Mouse (Mus musculus) liver, adult 2 months (tissue): Measurements from ENCODE around the gene 3110009E18Rik. TPM values are rescaled to one million over a fixed set of nuclear protein-coding genes. Genes with fewer than 3 reads are reported as not detected.
A peak's percentile ranks its signal among the peaks of the same experiment; 100 is the strongest.

Source experiments
- DNase-seq: peaks from one replicate; pipeline ENCODE4 v3.0.0-alpha.2; 2011; ENCODE audit warnings: low read depth, low spot score; ENCODE audit errors: extremely low read depth
- H3K27ac ChIP-seq: fragments of 200-500 bp; replicated peaks from 2 replicates; pipeline ENCODE4 v1.5.1; 2012; ENCODE audit warnings: low read depth, mild to moderate bottlenecking, control low read depth, inconsistent platforms, low read length; ENCODE audit not compliant: insufficient read depth
- H3K27me3 ChIP-seq: fragments of 200-500 bp; 2 replicates; pipeline ENCODE4 v1.6.1; 2012; ENCODE audit warnings: mild to moderate bottlenecking, moderate library complexity, low read length, inconsistent platforms; ENCODE audit not compliant: control insufficient read depth, insufficient read depth
- H3K36me3 ChIP-seq: fragments of 200-500 bp; 2 replicates; pipeline ENCODE4 v1.6.1; 2012; ENCODE audit warnings: low read length, inconsistent platforms; ENCODE audit not compliant: control insufficient read depth, insufficient read depth
- H3K4me1 ChIP-seq: fragments of 200-500 bp; 2 replicates; pipeline ENCODE4 v1.6.1; 2011; ENCODE audit warnings: low read length; ENCODE audit not compliant: control insufficient read depth, insufficient read depth
- H3K4me3 ChIP-seq: fragments of 200-500 bp; 2 replicates; pipeline ENCODE4 v1.5.1; 2011; ENCODE audit warnings: low read depth, mild to moderate bottlenecking, control low read depth, low read length, moderate library complexity; ENCODE audit not compliant: insufficient read depth
- H3K79me2 ChIP-seq: fragments of 200-500 bp; 2 replicates; pipeline ENCODE4 v1.6.1; 2012; ENCODE audit warnings: inconsistent platforms, mild to moderate bottlenecking, low read length, moderate library complexity; ENCODE audit not compliant: control insufficient read depth, insufficient read depth
- H3K9ac ChIP-seq: fragments of 200-500 bp; 2 replicates; pipeline ENCODE4 v1.6.1; 2012; ENCODE audit warnings: low read depth, mild to moderate bottlenecking, control low read depth, inconsistent platforms, low read length
- CTCF ChIP-seq: fragments of 200-500 bp; IDR thresholded peaks from 2 replicates; pipeline ENCODE4 v1.5.1; 2011; ENCODE audit warnings: low read depth, low read length, control low read depth
- POLR2A ChIP-seq: fragments of 200-500 bp; IDR thresholded peaks from 2 replicates; pipeline ENCODE4 v1.6.1; 2011; ENCODE audit warnings: low read length, control low read depth; ENCODE audit not compliant: insufficient read depth; ENCODE audit errors: extremely low read depth
- WGBS: fragments of 180-500 bp; shearing (Covaris S2); methylation state at CpG from one replicate; pipeline ENCODE4 v1.1.7; 2018; 5-methylcytosine and 5-hydroxymethylcytosine counted together
- polyA plus RNA-seq: library from polyadenylated mRNA; depleted of rRNA; stranded (reverse); fragments of >200 nt; gene quantifications from 2 replicates; pipeline ENCODE4 v1.2.3, GENCODE M21; 2012
- total RNA-seq: library from RNA; depleted of rRNA; stranded (reverse); fragments of >200 nt; gene quantifications from 2 replicates; pipeline ENCODE4 v1.2.3, GENCODE M21; 2014

Gene 3110009E18Rik
- total and polyA plus RNA-seq, 2 experiments, result 0.61 to 1.4 TPM

- Histone ChIP-seq H3K79me2 (no peaks in the 10 kb centered on the region), H3K4me1 (no peaks in the 10 kb centered on the region), H3K27me3 (no peaks in the 10 kb centered on the region), H3K27ac (no peak overlapping the region), H3K9ac (no peak overlapping the region), H3K36me3 (no peaks in the 10 kb centered on the region), H3K4me3 (no peak overlapping the region)
- WGBS, result 46% methylated on average over 5 of the region's 5 CpGs
- no peak for TF ChIP-seq POLR2A
- TF ChIP-seq CTCF, result no peak
- peak; percentile 56 for DNase-seq
Observed at GRCm38 (mm10) chr1:120142551-120142950, 21.6 kb downstream of the 3110009E18Rik start.

DNA sequence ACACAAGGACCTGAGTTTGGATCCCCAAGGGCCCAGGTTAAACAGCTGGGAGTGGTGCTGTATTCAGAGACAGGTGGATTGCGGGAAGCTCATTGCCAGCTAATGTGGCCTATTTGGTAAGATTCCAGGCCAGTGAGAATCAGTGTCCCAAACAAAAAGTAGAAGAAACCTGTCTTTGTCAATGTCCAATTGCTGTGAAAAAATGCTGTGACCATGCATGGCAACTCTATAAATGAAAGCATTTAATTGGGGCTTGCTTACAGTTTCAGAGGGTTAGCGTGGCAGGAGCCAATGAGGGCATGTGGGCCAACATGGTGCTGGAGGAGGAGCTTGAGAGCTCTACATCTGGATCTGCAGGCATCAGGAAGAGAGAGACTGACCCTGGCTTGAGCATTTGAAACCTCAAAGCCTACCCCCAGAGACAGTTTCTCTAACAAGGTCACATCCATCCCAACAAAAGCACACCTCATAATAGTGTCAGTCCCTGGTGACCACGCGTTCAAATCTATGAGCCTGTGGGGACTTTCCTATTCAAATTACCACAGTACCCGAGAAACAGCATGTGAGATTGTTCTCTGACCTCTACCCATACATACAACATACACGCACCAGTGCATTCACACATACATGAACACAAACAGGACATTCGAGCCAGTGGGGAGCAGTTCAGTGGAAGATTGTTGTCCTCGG is 24.7 kb downstream of the 3110009E18Rik start:
- WGBS, result 88% methylated on average over 8 of the region's 8 CpGs
- TF ChIP-seq CTCF (no peak), POLR2A (no peak)
- no peak for DNase-seq

GRCm38 (mm10) chr1:120146994-120147393 is 26.0 kb downstream of the 3110009E18Rik start:
- peak; percentile 60 for DNase-seq
- no peak for TF ChIP-seq POLR2A
- no peak for TF ChIP-seq CTCF
- Histone ChIP-seq H3K27ac (no peak overlapping the region), H3K4me3 (no peak overlapping the region), H3K79me2 (no peaks in the 10 kb centered on the region), H3K27me3 (no peaks in the 10 kb centered on the region), H3K9ac (no peak overlapping the region), H3K36me3 (no peaks in the 10 kb centered on the region), H3K4me1 (no peaks in the 10 kb centered on the region)

More for the DNA sequence above, 24.7 kb downstream of the 3110009E18Rik start:
- Histone ChIP-seq H3K36me3 (no peaks in the 10 kb centered on the region), H3K9ac (no peak overlapping the region), H3K79me2 (no peaks in the 10 kb centered on the region), H3K4me3 (no peak overlapping the region), H3K27ac (no peak overlapping the region), H3K27me3 (no peaks in the 10 kb centered on the region), H3K4me1 (no peaks in the 10 kb centered on the region)

DNA sequence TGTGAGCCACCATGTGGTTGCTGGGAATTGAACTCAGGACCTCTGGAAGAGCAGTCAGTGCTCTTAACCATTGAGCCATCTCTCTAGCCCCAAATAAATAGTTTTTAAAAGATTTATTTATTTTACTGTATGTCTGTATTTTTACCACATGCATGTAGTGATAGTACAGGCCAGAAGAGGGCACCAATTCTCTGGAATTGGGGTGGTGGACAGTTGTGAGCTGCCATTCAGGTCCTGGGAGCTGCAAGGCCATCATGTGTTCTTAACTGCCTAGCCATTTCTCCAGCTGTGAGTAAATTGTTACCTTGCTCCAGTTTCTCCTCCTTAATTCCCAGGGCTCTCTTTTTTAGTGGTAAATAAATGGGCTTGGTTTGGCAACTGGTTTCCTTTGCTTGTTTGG is 33.2 kb downstream of the 3110009E18Rik start:
- no peak overlapping the region for H3K27ac ChIP-seq
- H3K27me3 ChIP-seq, result no peaks in the 10 kb centered on the region
- H3K4me1 ChIP-seq, result no peaks in the 10 kb centered on the region
- no peak overlapping the region for H3K4me3 ChIP-seq
- DNase-seq, result peak; percentile 34
- no peak overlapping the region for H3K9ac ChIP-seq
- no peaks in the 10 kb centered on the region for H3K36me3 ChIP-seq
- no peaks in the 10 kb centered on the region for H3K79me2 ChIP-seq
- TF ChIP-seq POLR2A (no peak), CTCF (peak; percentile 57)

- H3K36me3 ChIP-seq, result no peaks in the 10 kb centered on the region
- H3K9ac ChIP-seq, result no peak overlapping the region
- H3K27ac ChIP-seq, result no peak overlapping the region
- H3K4me1 ChIP-seq, result no peaks in the 10 kb centered on the region
- no peaks in the 10 kb centered on the region for H3K27me3 ChIP-seq
- TF ChIP-seq CTCF (peak; percentile 77), POLR2A (no peak)
- no peak overlapping the region for H3K4me3 ChIP-seq
- 21% methylated on average over 1 of the region's 1 CpGs for WGBS
- no peaks in the 10 kb centered on the region for H3K79me2 ChIP-seq
- peak; percentile 32 for DNase-seq
Observed at GRCm38 (mm10) chr1:120155325-120155724, 34.3 kb downstream of the 3110009E18Rik start.

- Histone ChIP-seq H3K79me2 (no peaks in the 10 kb centered on the region), H3K36me3 (no peaks in the 10 kb centered on the region), H3K9ac (no peak overlapping the region), H3K4me3 (no peak overlapping the region), H3K27ac (no peak overlapping the region), H3K4me1 (no peaks in the 10 kb centered on the region), H3K27me3 (no peaks in the 10 kb centered on the region)
- TF ChIP-seq POLR2A (no peak), CTCF (no peak)
- 86% methylated on average over 9 of the region's 9 CpGs for WGBS
- DNase-seq, result no peak
Observed at GRCm38 (mm10) chr1:120158474-120159127, 37.6 kb downstream of the 3110009E18Rik start.
